Mouse (Mus musculus): ENCODE results near the gene Nono.

DNA sequence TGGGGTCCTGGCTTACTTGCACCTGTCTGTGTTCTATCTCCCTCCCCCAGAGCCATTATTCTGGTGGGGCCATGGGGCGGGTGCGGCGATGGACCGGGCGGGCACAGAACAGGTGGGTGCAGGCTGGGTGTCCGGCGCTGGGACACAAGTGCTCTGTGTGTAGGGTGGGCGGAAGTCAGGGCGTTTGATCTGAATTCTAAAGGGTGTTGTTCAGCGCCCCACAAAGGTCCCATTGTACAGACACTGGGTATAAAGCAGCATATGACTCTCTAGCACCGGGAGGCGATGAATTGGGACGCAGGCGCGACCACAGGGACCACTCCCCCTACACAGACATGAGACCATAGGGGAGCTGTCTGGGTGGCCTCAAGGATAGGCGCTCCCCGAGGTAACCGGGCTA lies 45.7 kb upstream of the Nono start:
- no peak for TF ChIP-seq CTCF (IDR thresholded peaks at IDR 0.05; ENCODE audit: low read depth, low read length)
- no peak for TF ChIP-seq POLR2A (IDR thresholded peaks at IDR 0.05; ENCODE audit: extremely low read depth, insufficient read depth, low read length)
